Mouse (Mus musculus): ENCODE results near the gene Scamp1.

DNA sequence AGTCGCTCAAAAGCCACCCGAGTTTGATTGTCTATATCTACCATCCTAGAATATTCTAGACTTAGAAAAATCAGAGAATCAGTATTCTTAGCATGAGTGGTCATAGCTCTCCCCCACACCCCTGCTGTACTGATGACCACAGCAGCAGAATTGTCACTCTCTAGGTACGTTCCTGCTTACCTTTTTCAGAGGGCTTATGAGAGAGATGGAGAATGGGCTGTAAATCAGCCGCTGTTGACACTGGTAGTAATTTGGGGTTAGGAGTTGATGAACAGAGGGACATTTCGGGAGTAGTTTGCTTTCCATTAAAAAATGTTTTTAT lies 21.3 kb upstream of the Scamp1 start:
- TF ChIP-seq CTCF (IDR thresholded peaks at IDR 0.05; ENCODE audit: insufficient read depth, low read length) (no peak), POLR2A (IDR thresholded peaks at IDR 0.05; ENCODE audit: borderline replicate concordance, extremely low read depth, low read depth, low read length) (no peak)

Data from lung, adult 2 months (tissue).